Mouse (Mus musculus) gonadal fat pad, adult 2 months (tissue): ENCODE results near the gene Sec1. TPM values are rescaled to one million over a fixed set of nuclear protein-coding genes. Genes with fewer than 3 reads are reported as not detected.

Experiments used
- DNase-seq: peaks from one replicate; pipeline ENCODE4 v3.0.0-alpha.2; 2012; ENCODE audit warnings: low read depth
- polyA plus RNA-seq: library from polyadenylated mRNA; depleted of rRNA; stranded (reverse); fragments of >200 nt; gene quantifications from 2 replicates; pipeline ENCODE4 v1.2.3, GENCODE M21; 2012

Gene Sec1
- polyA plus RNA-seq, 1 experiment: 1.7 TPM

GRCm38 (mm10) chr7:45704730-45705442 lies 10.7 kb upstream of the Sec1 start, which contains the start of gene Dbp:
TSS of gene Dbp (plus strand) at chr7:45705088.
- DNase-seq: peak; percentile 93

- DNase-seq: no peak
These were observed 9.9 kb upstream of the Sec1 start for GRCm38 (mm10) chr7:45704046-45704559.

GRCm38 (mm10) chr7:45703521-45704033 lies 9.4 kb upstream of the Sec1 start:
- DNase-seq: no peak

- no peak for DNase-seq
These were observed 8.8 kb upstream of the Sec1 start for GRCm38 (mm10) chr7:45702809-45703520.

GRCm38 (mm10) chr7:45702316-45702715 lies 8.1 kb upstream of the Sec1 start:
- no peak for DNase-seq

- DNase-seq: no peak
These were observed 7.4 kb upstream of the Sec1 start for GRCm38 (mm10) chr7:45701607-45702006.

- no peak for DNase-seq
These were observed 6.9 kb upstream of the Sec1 start for GRCm38 (mm10) chr7:45701072-45701471.

GRCm38 (mm10) chr7:45700301-45701015 lies 6.3 kb upstream of the Sec1 start:
- DNase-seq: no peak

- DNase-seq: no peak
These were observed 5.4 kb upstream of the Sec1 start, which contains the start of gene Car11 for GRCm38 (mm10) chr7:45699523-45700141. TSS of gene Car11 (plus strand) at chr7:45699843.

- no peak for DNase-seq
These were observed 3.7 kb upstream of the Sec1 start for GRCm38 (mm10) chr7:45697894-45698293.

GRCm38 (mm10) chr7:45695098-45695497 lies 896 bp upstream of the Sec1 start:
- no peak for DNase-seq

- no peak for DNase-seq
These were observed 1.8 kb downstream of the Sec1 start for GRCm38 (mm10) chr7:45692364-45692763.

- DNase-seq: no peak
These were observed 4.4 kb downstream of the Sec1 start for GRCm38 (mm10) chr7:45689800-45690199.

- no peak for DNase-seq
These were observed 5.1 kb downstream of the Sec1 start for GRCm38 (mm10) chr7:45689099-45689498.

- no peak for DNase-seq
These were observed 7.4 kb downstream of the Sec1 start for GRCm38 (mm10) chr7:45686841-45687240.

GRCm38 (mm10) chr7:45685811-45686210 lies 8.4 kb downstream of the Sec1 start:
- no peak for DNase-seq

- no peak for DNase-seq
These were observed 10.7 kb downstream of the Sec1 start, which contains the start of gene Ntn5 for GRCm38 (mm10) chr7:45683396-45684050. TSS of gene Ntn5 (plus strand) at chr7:45684022.

GRCm38 (mm10) chr7:45682144-45683126 lies 11.8 kb downstream of the Sec1 start:
- DNase-seq: no peak

GRCm38 (mm10) chr7:45681046-45681736 lies 13.0 kb downstream of the Sec1 start:
- no peak for DNase-seq
